Comparison of ENCODE assay signal across 21 mouse cellular contexts in the genomic region with DNA sequence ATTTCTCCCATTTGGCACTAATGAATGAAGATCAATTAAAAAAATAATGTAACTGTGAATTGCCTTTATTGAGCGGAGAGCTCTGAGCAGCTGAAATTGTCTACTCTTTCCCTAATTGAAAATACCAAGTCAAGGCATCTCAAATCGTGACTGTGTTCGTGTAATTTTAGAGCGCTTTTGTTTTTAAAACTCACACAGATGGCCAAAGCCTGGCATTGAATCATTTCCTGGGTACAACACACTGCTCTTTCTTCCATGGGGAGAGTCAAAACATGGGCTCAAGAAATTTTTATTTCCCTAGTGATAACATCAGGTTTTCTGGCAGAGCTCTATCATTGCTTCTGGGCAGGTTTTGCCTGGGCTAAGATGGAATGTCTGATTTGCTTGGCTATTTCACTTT. TPM values are rescaled to one million over a fixed set of nuclear protein-coding genes. Genes with fewer than 3 reads are reported as not detected.
DNase-seq lines count a peak whose midpoint lies in the region; ATAC-seq and TF ChIP-seq lines count a peak whose summit lies in the region.
"Had no signal": no experiment of that assay in that cellular context is flagged by ENCODE, and none has a peak within 500 bp of the region (broad histone marks: within the 10 kb centered on the region; RNA-seq: fewer than 3 reads in every experiment).

No protein-coding gene starts in this region.

- peak; percentile 10 for DNase-seq in hindbrain, postnatal 0 days (ENCODE audit: low spot score)
- DNase-seq in right cerebral cortex, adult 18-20 months = peak; percentile 48
- DNase-seq in right cerebral cortex, postnatal 4 days = no peak
- DNase-seq in left cerebral cortex, adult 2 months (ENCODE audit: extremely low spot score in 1 of 2, low spot score in 2 of 2) = no peak
- DNase-seq in B cell, adult 2 months = no peak
- DNase-seq in gastrocnemius, postnatal 36 days = no peak
- DNase-seq: adrenal gland, adult 2 months; cerebellum, adult 9-10 months; heart, adult 11 months; kidney, adult 2 months; kidney, postnatal 4 days; lung, postnatal 10 days; thymus, adult 2 months had no signal

- H3K36me3 ChIP-seq in hindbrain, postnatal 0 days (ENCODE audit: insufficient read depth, low read length) = no peaks in the 10 kb centered on the region
- H3K36me3 ChIP-seq in hindbrain, embryonic 16.5 days (ENCODE audit: control insufficient read depth, insufficient read depth, low read length) = no peaks in the 10 kb centered on the region
- H3K36me3 ChIP-seq: G1E; hindbrain, embryonic 15.5 days; limb, embryonic 12.5 days had no signal

- no peak overlapping the region for H3K4me3 ChIP-seq in hindbrain, postnatal 0 days (ENCODE audit: low read length)
- H3K4me3 ChIP-seq in hindbrain, embryonic 16.5 days (ENCODE audit: low read length) = no peak overlapping the region
- H3K4me3 ChIP-seq in left cerebral cortex, adult 2 months = no peak overlapping the region
- H3K4me3 ChIP-seq: hindbrain, embryonic 15.5 days; limb, embryonic 12.5 days had no signal

- no peaks in the 10 kb centered on the region for H3K4me1 ChIP-seq in hindbrain, postnatal 0 days (ENCODE audit: insufficient read depth, low read length)
- no peaks in the 10 kb centered on the region for H3K4me1 ChIP-seq in hindbrain, embryonic 16.5 days (ENCODE audit: control insufficient read depth, insufficient read depth, low read depth, low read length)
- H3K4me1 ChIP-seq: hindbrain, embryonic 15.5 days; limb, embryonic 12.5 days had no signal

- H3K27me3 ChIP-seq in hindbrain, postnatal 0 days (ENCODE audit: insufficient read depth, low read length) = no peaks in the 10 kb centered on the region
- H3K27me3 ChIP-seq in hindbrain, embryonic 16.5 days (replicated peaks; ENCODE audit: control insufficient read depth, insufficient read depth, low read length) = no peaks in the 10 kb centered on the region
- H3K27me3 ChIP-seq: hindbrain, embryonic 15.5 days had no signal

- no peak for ATAC-seq in hindbrain, postnatal 0 days
- ATAC-seq in hindbrain, embryonic 16.5 days = no peak

- intact Hi-C loops in left cerebral cortex, adult 2 months (cut with DNase I) = loop anchor here (1.0 to 5.0 kb wide), 4 partner anchors 40 to 96 kb away; no protein-coding TSS in a partner anchor
- intact Hi-C loops in gastrocnemius, postnatal 36 days (cut with DNase I) = no loop called here

- no peaks in the 10 kb centered on the region for H3K9me3 ChIP-seq in hindbrain, postnatal 0 days (ENCODE audit: low read length)
- no peaks in the 10 kb centered on the region for H3K9me3 ChIP-seq in hindbrain, embryonic 16.5 days (ENCODE audit: control insufficient read depth, low read length)
- H3K9me3 ChIP-seq: hindbrain, embryonic 15.5 days; limb, embryonic 12.5 days had no signal

- no peak overlapping the region for H3K4me2 ChIP-seq in hindbrain, postnatal 0 days (ENCODE audit: low read depth, low read length)
- H3K4me2 ChIP-seq in hindbrain, embryonic 16.5 days (ENCODE audit: low read length) = no peak overlapping the region
- H3K4me2 ChIP-seq: hindbrain, embryonic 15.5 days; limb, embryonic 12.5 days had no signal

- WGBS in hindbrain, postnatal 0 days = 65% methylated on average over 4 of the region's 4 CpGs
- 65% methylated on average over 4 of the region's 4 CpGs for WGBS in hindbrain, embryonic 16.5 days

- H3K9ac ChIP-seq in hindbrain, postnatal 0 days (replicated peaks; ENCODE audit: low read length) = no peak overlapping the region
- no peak overlapping the region for H3K9ac ChIP-seq in hindbrain, embryonic 16.5 days (ENCODE audit: low read depth, low read length)
- H3K9ac ChIP-seq: hindbrain, embryonic 15.5 days; limb, embryonic 12.5 days; liver, embryonic 14.5 days had no signal

- TF ChIP-seq CTCF in hindbrain, postnatal 0 days (IDR thresholded peaks at IDR 0.05; ENCODE audit: low read depth) = no peak
- TF ChIP-seq CTCF in left cerebral cortex, adult 2 months (IDR thresholded peaks at IDR 0.05) = no peak

- no peak overlapping the region for H3K27ac ChIP-seq in hindbrain, postnatal 0 days
- no peak overlapping the region for H3K27ac ChIP-seq in hindbrain, embryonic 16.5 days (ENCODE audit: low read depth, low read length)
- peak overlapping the region; percentile 73 for H3K27ac ChIP-seq in left cerebral cortex, adult 2 months
- H3K27ac ChIP-seq: hindbrain, embryonic 15.5 days; limb, embryonic 12.5 days; liver, embryonic 14.5 days had no signal

RNA-seq across cellular contexts. Expression of a gene that starts 48.6 kb away (rescaled TPM):
- total RNA-seq in hindbrain, postnatal 0 days (2014; rRNA removed) = 35.3 and 37.1 TPM in 2 replicates
- 10.6 and 11.2 TPM in 2 replicates for polyA plus RNA-seq in hindbrain, postnatal 0 days (2015; fragmentation: Nextera tagmentation; extraction: Ambion mirVana)
- 18.9 and 24.3 TPM in 2 replicates for polyA plus RNA-seq in hindbrain, embryonic 16.5 days (2015; fragmentation: Nextera tagmentation; extraction: Ambion mirVana)
- total RNA-seq in left cerebral cortex, adult 2 months (2021) = 10 to 100 TPM; 47.9 to 50.8 TPM
- total RNA-seq in gastrocnemius, postnatal 36 days (2021) = 10 to 100 TPM; 67.5 to 81.9 TPM
- total RNA-seq: megakaryocyte-erythroid progenitor cell, adult 5-6 weeks; monocyte, adult 5-6 weeks; neutrophil, adult 5-6 weeks had no signal
- polyA plus RNA-seq: G1E had no signal

Comparison
In these comparisons a context has a peak if more than half of its experiments do, and no peak if none do; other contexts are left out.
1. DNase-seq: peak in hindbrain, postnatal 0 days (single experiment) and right cerebral cortex, adult 18-20 months (single experiment); none in right cerebral cortex, postnatal 4 days (single experiment), left cerebral cortex, adult 2 months (0 of 2), B cell, adult 2 months (0 of 2) and gastrocnemius, postnatal 36 days (0 of 2).